Mouse (Mus musculus) liver, postnatal 0 days (tissue): ENCODE data around the gene Ak5. TPM values are rescaled to one million over a fixed set of nuclear protein-coding genes. Genes with fewer than 3 reads are reported as not detected.

Experiments used
- ATAC-seq: fragments of 200-750 bp; cut with Nextera tagmentation; 2 replicates; pipeline ENCODE4 v1.8.0; 2017; ENCODE audit warnings: mild to moderate bottlenecking, moderate library complexity
- DNase-seq: peaks from one replicate; pipeline ENCODE4 v3.0.0-alpha.2; 2016
- H3K27ac ChIP-seq: fragments of 300-500 bp; sonication (generic); 2 replicates; pipeline ENCODE4 v1.5.1; 2014; ENCODE audit warnings: antibody characterized with exemption, moderate library complexity, mild to moderate bottlenecking, low read depth
- H3K27me3 ChIP-seq: fragments of 300-500 bp; sonication (generic); 2 replicates; pipeline ENCODE4 v1.6.1; 2014; ENCODE audit warnings: low read length, control low read depth, mixed read lengths; ENCODE audit not compliant: insufficient read depth
- H3K36me3 ChIP-seq: fragments of 300-500 bp; sonication (generic); replicated peaks from 2 replicates; pipeline ENCODE4 v1.6.1; 2014; ENCODE audit warnings: mild to moderate bottlenecking, control low read depth, low read length, moderate library complexity, mixed read lengths; ENCODE audit not compliant: insufficient read depth
- H3K4me1 ChIP-seq: fragments of 300-500 bp; sonication (generic); 2 replicates; pipeline ENCODE4 v1.6.1; 2014; ENCODE audit warnings: antibody characterized with exemption, mild to moderate bottlenecking, control low read depth; ENCODE audit not compliant: insufficient read depth
- H3K4me2 ChIP-seq: fragments of 300-500 bp; sonication (generic); 2 replicates; pipeline ENCODE4 v1.6.1; 2014; ENCODE audit warnings: low read depth, mild to moderate bottlenecking, low read length, moderate library complexity, mixed read lengths
- H3K4me3 ChIP-seq: fragments of 300-500 bp; sonication (generic); 2 replicates; pipeline ENCODE4 v1.5.1; 2014; ENCODE audit warnings: low read depth, low read length
- H3K9ac ChIP-seq: fragments of 300-500 bp; sonication (generic); replicated peaks from 2 replicates; pipeline ENCODE4 v1.6.1; 2014; ENCODE audit warnings: mild to moderate bottlenecking, moderate library complexity
- H3K9me3 ChIP-seq: fragments of 300-500 bp; sonication (generic); 2 replicates; pipeline ENCODE4 v1.6.1; 2016; ENCODE audit warnings: mild to moderate bottlenecking, control low read depth, low read length, mixed read lengths
- CTCF ChIP-seq: sonication (generic); IDR thresholded peaks from 2 replicates; pipeline ENCODE4 v1.5.1; 2016; ENCODE audit warnings: antibody characterized with exemption, low read depth
- EP300 ChIP-seq: IDR thresholded peaks from 2 replicates; pipeline ENCODE4 v1.6.1; 2016; ENCODE audit warnings: antibody characterized with exemption, low read depth, mild to moderate bottlenecking
- WGBS: fragments of 180-500 bp; shearing (Covaris S2); extraction: QIAGEN DNeasy Blood & Tissue Kit; methylation state at CpG from one replicate; pipeline ENCODE4 v1.1.7; 2014; ENCODE audit not compliant: insufficient replicate concordance; 5-methylcytosine and 5-hydroxymethylcytosine counted together
- polyA plus RNA-seq: library from polyadenylated mRNA; unstranded; fragments of >200 nt; fragmentation: Nextera tagmentation; extraction: Ambion mirVana; gene quantifications from 2 replicates; pipeline ENCODE4 v1.2.1, GENCODE M21; 2015

Ak5 gene
- polyA plus RNA-seq, 1 experiment from 2014 or later, result 0.11 TPM

- Histone ChIP-seq H3K4me2 (no peak overlapping the region), H3K36me3 (no peaks in the 10 kb centered on the region), H3K4me1 (peaks cover 9% of the 10 kb centered on the region), H3K4me3 (no peak overlapping the region), H3K27me3 (no peaks in the 10 kb centered on the region), H3K9me3 (no peaks in the 10 kb centered on the region), H3K27ac (no peak overlapping the region), H3K9ac (no peak overlapping the region)
- no peak for DNase-seq
- WGBS, result 67% methylated on average over 1 of the region's 1 CpGs
- no peak for ATAC-seq
- TF ChIP-seq EP300, result no peak
- no peak for TF ChIP-seq CTCF
These were observed 192.9 kb downstream of the Ak5 start for GRCm38 (mm10) chr3:152475278-152475669.

- ATAC-seq (no peak), DNase-seq (peak; percentile 78)
- H3K27ac ChIP-seq, result no peak overlapping the region
- no peaks in the 10 kb centered on the region for H3K36me3 ChIP-seq
- 57% methylated on average over 15 of the region's 15 CpGs for WGBS
- no peaks in the 10 kb centered on the region for H3K9me3 ChIP-seq
- no peak overlapping the region for H3K4me2 ChIP-seq
- peaks cover 9% of the 10 kb centered on the region for H3K4me1 ChIP-seq
- no peaks in the 10 kb centered on the region for H3K27me3 ChIP-seq
- H3K4me3 ChIP-seq, result no peak overlapping the region
- TF ChIP-seq CTCF, result peak; percentile 84
- TF ChIP-seq EP300, result no peak
- no peak overlapping the region for H3K9ac ChIP-seq
These were observed 193.4 kb downstream of the Ak5 start for GRCm38 (mm10) chr3:152474582-152475277.

- no peak for ATAC-seq
- TF ChIP-seq CTCF (no peak), EP300 (no peak)
- Histone ChIP-seq H3K9ac (no peak overlapping the region), H3K9me3 (no peaks in the 10 kb centered on the region), H3K27ac (no peak overlapping the region), H3K4me1 (no peaks in the 10 kb centered on the region), H3K36me3 (no peaks in the 10 kb centered on the region), H3K4me2 (no peak overlapping the region), H3K4me3 (no peak overlapping the region), H3K27me3 (no peaks in the 10 kb centered on the region)
- WGBS, result 88% methylated on average over 16 of the region's 16 CpGs
- no peak for DNase-seq
These were observed 195.5 kb downstream of the Ak5 start for GRCm38 (mm10) chr3:152472676-152473075.

- DNase-seq, result no peak
- Histone ChIP-seq H3K27me3 (no peaks in the 10 kb centered on the region), H3K4me2 (no peak overlapping the region), H3K4me1 (no peaks in the 10 kb centered on the region), H3K9me3 (no peaks in the 10 kb centered on the region), H3K36me3 (no peaks in the 10 kb centered on the region), H3K4me3 (no peak overlapping the region), H3K27ac (no peak overlapping the region), H3K9ac (no peak overlapping the region)
- ATAC-seq, result no peak
- TF ChIP-seq CTCF (no peak), EP300 (no peak)
- 69% methylated on average over 10 of the region's 10 CpGs for WGBS
These were observed 197.8 kb downstream of the Ak5 start for GRCm38 (mm10) chr3:152470347-152470746.

GRCm38 (mm10) chr3:152469423-152470200 is 198.5 kb downstream of the Ak5 start:
- no peaks in the 10 kb centered on the region for H3K4me1 ChIP-seq
- no peak overlapping the region for H3K4me3 ChIP-seq
- ATAC-seq (no peak), DNase-seq (no peak)
- no peaks in the 10 kb centered on the region for H3K36me3 ChIP-seq
- H3K27me3 ChIP-seq, result no peaks in the 10 kb centered on the region
- H3K27ac ChIP-seq, result no peak overlapping the region
- no peak overlapping the region for H3K4me2 ChIP-seq
- WGBS, result 74% methylated on average over 18 of the region's 18 CpGs
- no peak for TF ChIP-seq EP300
- no peak for TF ChIP-seq CTCF
- H3K9ac ChIP-seq, result no peak overlapping the region
- H3K9me3 ChIP-seq, result no peaks in the 10 kb centered on the region

- Histone ChIP-seq H3K27ac (no peak overlapping the region), H3K36me3 (no peaks in the 10 kb centered on the region), H3K4me1 (no peaks in the 10 kb centered on the region), H3K9ac (no peak overlapping the region), H3K27me3 (no peaks in the 10 kb centered on the region), H3K9me3 (no peaks in the 10 kb centered on the region), H3K4me2 (no peak overlapping the region), H3K4me3 (no peak overlapping the region)
- WGBS, result 69% methylated on average over 12 of the region's 12 CpGs
- no peak for DNase-seq
- no peak for TF ChIP-seq CTCF
- TF ChIP-seq EP300, result no peak
- no peak for ATAC-seq
These were observed 199.6 kb downstream of the Ak5 start for GRCm38 (mm10) chr3:152468569-152469041.
